In genomic region chr2:34802565-34803245, GRCm38 (mm10) we compare ENCODE assay signal across 10 mouse cellular contexts. TPM values are rescaled to one million over a fixed set of nuclear protein-coding genes. Genes with fewer than 3 reads are reported as not detected.
A peak's percentile ranks its signal among the peaks of the same experiment; 100 is the strongest.
DNase-seq lines count a peak whose midpoint lies in the region; ATAC-seq and TF ChIP-seq lines count a peak whose summit lies in the region.
"Not testable (repeated sequence)": the region's sequence is repeated elsewhere in the genome, so short reads cannot be mapped to it uniquely, and the experiment has no call there.
"Had no signal": no experiment of that assay in that cellular context is flagged by ENCODE, and none has a peak within 500 bp of the region (broad histone marks: within the 10 kb centered on the region; RNA-seq: fewer than 3 reads in every experiment).

No protein-coding gene starts in this region.

- not testable (repeated sequence) for TF ChIP-seq POLR2A in brain, embryonic 14.5 days (IDR thresholded peaks at IDR 0.05; ENCODE audit: borderline replicate concordance, extremely low read depth, insufficient read depth, insufficient read length, poor library complexity, severe bottlenecking)

- H3K4me1 ChIP-seq in E14TG2a.4 (replicated peaks; ENCODE audit: low read depth, low read length), result peaks cover 58% of the 10 kb centered on the region
- not testable (repeated sequence) for H3K4me1 ChIP-seq in forebrain, embryonic 11.5 days (replicated peaks; ENCODE audit: control insufficient read depth, insufficient read depth, low read length); midbrain, postnatal 0 days (ENCODE audit: insufficient read depth, low read length)
- peaks cover 30% of the 10 kb centered on the region for H3K4me1 ChIP-seq in kidney, embryonic 16.5 days (ENCODE audit: insufficient read depth, low read length)
- peaks cover 76% of the 10 kb centered on the region for H3K4me1 ChIP-seq in liver, embryonic 15.5 days (replicated peaks)
- peaks cover 16% of the 10 kb centered on the region for H3K4me1 ChIP-seq in stomach, embryonic 15.5 days

- H3K9me3 ChIP-seq in E14TG2a.4 (ENCODE audit: low read length); forebrain, embryonic 11.5 days (ENCODE audit: control insufficient read depth, low read length); kidney, embryonic 16.5 days (ENCODE audit: low read length); liver, embryonic 15.5 days (replicated peaks); midbrain, postnatal 0 days (ENCODE audit: low read length); stomach, embryonic 15.5 days: not testable (repeated sequence)

- TF ChIP-seq CTCF in E14TG2a.4 (conservative IDR thresholded peaks at IDR 0.05; ENCODE audit: low read length); brain, embryonic 14.5 days (IDR thresholded peaks at IDR 0.05; ENCODE audit: borderline replicate concordance, extremely low read depth, insufficient read depth, insufficient read length): not testable (repeated sequence)
- peak; percentile 13 for TF ChIP-seq CTCF in midbrain, postnatal 0 days (IDR thresholded peaks at IDR 0.05)

- peak overlapping the region; percentile 53 for H3K4me2 ChIP-seq in forebrain, embryonic 11.5 days (ENCODE audit: low read depth, low read length, severe bottlenecking)
- H3K4me2 ChIP-seq in kidney, embryonic 16.5 days (replicated peaks; ENCODE audit: low read depth, low read length), result peak overlapping the region; percentile 64
- peak overlapping the region; percentile 72 for H3K4me2 ChIP-seq in liver, embryonic 15.5 days
- H3K4me2 ChIP-seq in midbrain, postnatal 0 days (ENCODE audit: low read depth, low read length, poor library complexity, severe bottlenecking), result peak overlapping the region; percentile 59
- H3K4me2 ChIP-seq in stomach, embryonic 15.5 days, result peak overlapping the region; percentile 61

- peak; percentile 39 for DNase-seq in brain, embryonic 14.5 days (ENCODE audit: low read depth)
- DNase-seq in forebrain, embryonic 11.5 days (ENCODE audit: low spot score), result not testable (repeated sequence)
- DNase-seq in heart, postnatal 10 days, result peak; percentile 62 to 64
- peak; percentile 14 for DNase-seq in midbrain, postnatal 0 days (ENCODE audit: low spot score)

- WGBS in forebrain, embryonic 11.5 days, result under 1% methylated on average over 32 of the region's 32 CpGs
- WGBS in kidney, embryonic 16.5 days, result under 1% methylated on average over 27 of the region's 32 CpGs
- WGBS in liver, embryonic 15.5 days (ENCODE audit: insufficient replicate concordance), result 0% methylated on average over 27 of the region's 32 CpGs
- WGBS in midbrain, postnatal 0 days, result under 1% methylated on average over 20 of the region's 32 CpGs
- under 1% methylated on average over 32 of the region's 32 CpGs for WGBS in stomach, embryonic 15.5 days

- H3K27me3 ChIP-seq in E14TG2a.4 (ENCODE audit: insufficient read depth, low read length); forebrain, embryonic 11.5 days (ENCODE audit: control insufficient read depth, insufficient read depth, low read length); kidney, embryonic 16.5 days (ENCODE audit: insufficient read depth, low read length); liver, embryonic 15.5 days; midbrain, postnatal 0 days (ENCODE audit: insufficient read depth, low read length); stomach, embryonic 15.5 days (replicated peaks): not testable (repeated sequence)

- H3K9ac ChIP-seq in forebrain, embryonic 11.5 days (ENCODE audit: low read length), result peak overlapping the region; percentile 72
- H3K9ac ChIP-seq in kidney, embryonic 16.5 days (replicated peaks; ENCODE audit: low read length), result peak overlapping the region; percentile 84
- H3K9ac ChIP-seq in liver, embryonic 15.5 days, result peak overlapping the region; percentile 89
- H3K9ac ChIP-seq in midbrain, postnatal 0 days (replicated peaks; ENCODE audit: low read length, poor library complexity, severe bottlenecking), result peak overlapping the region; percentile 70
- peak overlapping the region; percentile 86 for H3K9ac ChIP-seq in stomach, embryonic 15.5 days

- peak overlapping the region; percentile 92 for H3K4me3 ChIP-seq in E14TG2a.4 (replicated peaks; ENCODE audit: low read length)
- peak overlapping the region; percentile 60 for H3K4me3 ChIP-seq in forebrain, embryonic 11.5 days (ENCODE audit: low read depth, low read length)
- H3K4me3 ChIP-seq in kidney, embryonic 16.5 days (ENCODE audit: low read length), result peak overlapping the region; percentile 72
- peak overlapping the region; percentile 77 for H3K4me3 ChIP-seq in liver, embryonic 15.5 days (replicated peaks)
- H3K4me3 ChIP-seq in midbrain, postnatal 0 days (ENCODE audit: low read depth, low read length), result peak overlapping the region; percentile 61
- H3K4me3 ChIP-seq in stomach, embryonic 15.5 days (replicated peaks), result peak overlapping the region; percentile 78

- ATAC-seq in forebrain, embryonic 11.5 days (replicated peaks; ENCODE audit: low FRiP score), result peak; percentile 57; the same call in 1 of the 2 replicates
- ATAC-seq in kidney, embryonic 16.5 days (ENCODE audit: low FRiP score, low TSS enrichment), result peak; percentile 57
- ATAC-seq in liver, embryonic 15.5 days (ENCODE audit: insufficient read depth), result peak; percentile 41
- ATAC-seq in midbrain, postnatal 0 days (ENCODE audit: low FRiP score), result peak; percentile 67
- ATAC-seq in stomach, embryonic 15.5 days (ENCODE audit: insufficient read depth, low FRiP score, low read depth), result peak; percentile 32

- peaks cover 41% of the 10 kb centered on the region for H3K36me3 ChIP-seq in E14TG2a.4 (ENCODE audit: insufficient read depth, low read length)
- not testable (repeated sequence) for H3K36me3 ChIP-seq in forebrain, embryonic 11.5 days (ENCODE audit: control insufficient read depth, insufficient read depth, low read length); kidney, embryonic 16.5 days (ENCODE audit: insufficient read depth, low read length); midbrain, postnatal 0 days (ENCODE audit: insufficient read depth, low read length); stomach, embryonic 15.5 days
- H3K36me3 ChIP-seq in liver, embryonic 15.5 days (replicated peaks), result peaks cover 26% of the 10 kb centered on the region

- intact Hi-C loops in heart, postnatal 10 days (cut with DNase I), result not testable (repeated sequence)

- H3K27ac ChIP-seq in forebrain, embryonic 11.5 days (ENCODE audit: low read depth, low read length), result peak overlapping the region; percentile 68; the same call in 1 of the 2 replicates
- peak overlapping the region; percentile 91 for H3K27ac ChIP-seq in kidney, embryonic 16.5 days (ENCODE audit: low read length)
- H3K27ac ChIP-seq in liver, embryonic 15.5 days (replicated peaks), result peak overlapping the region; percentile 95
- H3K27ac ChIP-seq in midbrain, postnatal 0 days (ENCODE audit: low read depth, low read length), result peak overlapping the region; percentile 90
- peak overlapping the region; percentile 87 for H3K27ac ChIP-seq in stomach, embryonic 15.5 days

RNA-seq across cellular contexts. Expression of gene Rabepk, which starts 3.0 kb away (rescaled TPM):
- polyA plus RNA-seq in brain, embryonic 14.5 days (2012; rRNA removed), result 18.6 and 21.0 TPM in 2 replicates
- 29.9 and 33.7 TPM in 2 replicates for polyA plus RNA-seq in forebrain, embryonic 11.5 days (2014; fragmentation: Nextera tagmentation; extraction: Ambion mirVana)
- total RNA-seq in heart, postnatal 10 days (2021), result 10 to 100 TPM; 13.0 to 16.7 TPM
- polyA plus RNA-seq in kidney, embryonic 16.5 days (2015; fragmentation: Nextera tagmentation; extraction: Ambion mirVana), result 38.9 and 39.0 TPM in 2 replicates
- 20.1 and 22.3 TPM in 2 replicates for polyA plus RNA-seq in liver, embryonic 15.5 days (2015; fragmentation: Nextera tagmentation; extraction: Ambion mirVana)
- total RNA-seq in midbrain, postnatal 0 days (2014; rRNA removed), result 14.3 and 19.2 TPM in 2 replicates
- polyA plus RNA-seq in midbrain, postnatal 0 days (2015; fragmentation: Nextera tagmentation; extraction: Ambion mirVana), result 23.2 and 23.7 TPM in 2 replicates
- polyA plus RNA-seq in stomach, embryonic 15.5 days (2015; fragmentation: Nextera tagmentation; extraction: Ambion mirVana), result 39.6 and 43.9 TPM in 2 replicates

RNA-seq across cellular contexts. Expression of gene Fbxw2, which starts 23.4 kb away (rescaled TPM):
- polyA plus RNA-seq in brain, embryonic 14.5 days (2012; rRNA removed), result 60.9 and 67.3 TPM in 2 replicates
- polyA plus RNA-seq in forebrain, embryonic 11.5 days (2014; fragmentation: Nextera tagmentation; extraction: Ambion mirVana), result 81.2 and 82.4 TPM in 2 replicates
- total RNA-seq in heart, postnatal 10 days (2021), result 10 to 100 TPM; 56.1 to 62.8 TPM
- 81.7 and 82.0 TPM in 2 replicates for polyA plus RNA-seq in kidney, embryonic 16.5 days (2015; fragmentation: Nextera tagmentation; extraction: Ambion mirVana)
- 57.5 and 60.5 TPM in 2 replicates for polyA plus RNA-seq in liver, embryonic 15.5 days (2015; fragmentation: Nextera tagmentation; extraction: Ambion mirVana)
- 124 and 133 TPM in 2 replicates for total RNA-seq in midbrain, postnatal 0 days (2014; rRNA removed)
- 115 and 122 TPM in 2 replicates for polyA plus RNA-seq in midbrain, postnatal 0 days (2015; fragmentation: Nextera tagmentation; extraction: Ambion mirVana)
- polyA plus RNA-seq in stomach, embryonic 15.5 days (2015; fragmentation: Nextera tagmentation; extraction: Ambion mirVana), result 83.6 and 83.9 TPM in 2 replicates

RNA-seq across cellular contexts. Expression of gene Gm34653, which starts 30.1 kb away (rescaled TPM):
- polyA plus RNA-seq in brain, embryonic 14.5 days (2012; rRNA removed), result 0.06 TPM in 1 of 2 replicates, not detected in the other
- not detected in 2 replicates for polyA plus RNA-seq in forebrain, embryonic 11.5 days (2014; fragmentation: Nextera tagmentation; extraction: Ambion mirVana)
- total RNA-seq in heart, postnatal 10 days (2021), result not detected
- polyA plus RNA-seq in kidney, embryonic 16.5 days (2015; fragmentation: Nextera tagmentation; extraction: Ambion mirVana), result 0.10 TPM in 1 of 2 replicates, not detected in the other
- polyA plus RNA-seq in liver, embryonic 15.5 days (2015; fragmentation: Nextera tagmentation; extraction: Ambion mirVana), result not detected in 2 replicates
- 2.0 TPM in 1 of 2 replicates, not detected in the other for total RNA-seq in midbrain, postnatal 0 days (2014; rRNA removed)
- 0.12 TPM in 1 of 2 replicates, not detected in the other for polyA plus RNA-seq in midbrain, postnatal 0 days (2015; fragmentation: Nextera tagmentation; extraction: Ambion mirVana)
- not detected in 2 replicates for polyA plus RNA-seq in stomach, embryonic 15.5 days (2015; fragmentation: Nextera tagmentation; extraction: Ambion mirVana)
- total RNA-seq: adrenal gland, adult 18-20 months; gastrocnemius, postnatal 36 days had no signal

RNA-seq across cellular contexts. Expression of gene Hspa5, which starts 30.9 kb away (rescaled TPM):
- polyA plus RNA-seq in brain, embryonic 14.5 days (2012; rRNA removed), result 361 and 367 TPM in 2 replicates
- polyA plus RNA-seq in forebrain, embryonic 11.5 days (2014; fragmentation: Nextera tagmentation; extraction: Ambion mirVana), result 731 and 789 TPM in 2 replicates
- 100 to 1,000 TPM; 390 to 403 TPM for total RNA-seq in heart, postnatal 10 days (2021)
- 983 and 1,090 TPM in 2 replicates for polyA plus RNA-seq in kidney, embryonic 16.5 days (2015; fragmentation: Nextera tagmentation; extraction: Ambion mirVana)
- 509 TPM in 2 replicates for polyA plus RNA-seq in liver, embryonic 15.5 days (2015; fragmentation: Nextera tagmentation; extraction: Ambion mirVana)
- total RNA-seq in midbrain, postnatal 0 days (2014; rRNA removed), result 194 and 214 TPM in 2 replicates
- 305 and 331 TPM in 2 replicates for polyA plus RNA-seq in midbrain, postnatal 0 days (2015; fragmentation: Nextera tagmentation; extraction: Ambion mirVana)
- 941 and 1,038 TPM in 2 replicates for polyA plus RNA-seq in stomach, embryonic 15.5 days (2015; fragmentation: Nextera tagmentation; extraction: Ambion mirVana)

RNA-seq across cellular contexts. Expression of gene Gapvd1, which starts 47.7 kb away (rescaled TPM):
- 40.0 and 61.7 TPM in 2 replicates for polyA plus RNA-seq in brain, embryonic 14.5 days (2012; rRNA removed)
- polyA plus RNA-seq in forebrain, embryonic 11.5 days (2014; fragmentation: Nextera tagmentation; extraction: Ambion mirVana), result 103 and 106 TPM in 2 replicates
- total RNA-seq in heart, postnatal 10 days (2021), result 10 to 100 TPM; 45.7 to 48.1 TPM
- polyA plus RNA-seq in kidney, embryonic 16.5 days (2015; fragmentation: Nextera tagmentation; extraction: Ambion mirVana), result 76.3 and 89.8 TPM in 2 replicates
- 79.9 and 89.4 TPM in 2 replicates for polyA plus RNA-seq in liver, embryonic 15.5 days (2015; fragmentation: Nextera tagmentation; extraction: Ambion mirVana)
- 89.2 and 107 TPM in 2 replicates for total RNA-seq in midbrain, postnatal 0 days (2014; rRNA removed)
- 74.4 and 87.9 TPM in 2 replicates for polyA plus RNA-seq in midbrain, postnatal 0 days (2015; fragmentation: Nextera tagmentation; extraction: Ambion mirVana)
- polyA plus RNA-seq in stomach, embryonic 15.5 days (2015; fragmentation: Nextera tagmentation; extraction: Ambion mirVana), result 77.6 and 83.2 TPM in 2 replicates
